ENCODE assay signal across 22 mouse cellular contexts in genomic region chr4:63060358-63060757, GRCm38 (mm10).
DNase-seq lines count a peak whose midpoint lies in the region; ATAC-seq and TF ChIP-seq lines count a peak whose summit lies in the region.
"Had no signal": no experiment of that assay in that cellular context is flagged by ENCODE, and none has a peak within 500 bp of the region (broad histone marks: within the 10 kb centered on the region; RNA-seq: fewer than 3 reads in every experiment).

No protein-coding gene starts in this region.

- no peak overlapping the region for H3K4me3 ChIP-seq in midbrain, embryonic 16.5 days (ENCODE audit: low read depth, low read length)
- H3K4me3 ChIP-seq in left cerebral cortex, adult 2 months: no peak overlapping the region
- H3K4me3 ChIP-seq: embryonic facial prominence, embryonic 10.5 days; heart, embryonic 10.5 days; intestine, embryonic 15.5 days; liver, embryonic 12.5 days had no signal

- H3K27me3 ChIP-seq in midbrain, embryonic 16.5 days (ENCODE audit: control insufficient read depth, insufficient read depth, low read depth, low read length): no peaks in the 10 kb centered on the region
- H3K27me3 ChIP-seq: intestine, embryonic 15.5 days; liver, embryonic 12.5 days; Patski had no signal

- H3K9me3 ChIP-seq in midbrain, embryonic 16.5 days (replicated peaks; ENCODE audit: control insufficient read depth, low read length, poor library complexity, severe bottlenecking): no peaks in the 10 kb centered on the region
- H3K9me3 ChIP-seq: embryonic facial prominence, embryonic 10.5 days; heart, embryonic 10.5 days; intestine, embryonic 15.5 days; liver, embryonic 12.5 days had no signal

- ATAC-seq in midbrain, embryonic 16.5 days: no peak
- ATAC-seq: activated CD4-positive, CD25-positive, alpha-beta regulatory T cell, adult 4 months; forebrain, embryonic 14.5 days; intestine, embryonic 15.5 days; liver, embryonic 12.5 days; Patski had no signal

- H3K4me1 ChIP-seq in midbrain, embryonic 16.5 days (ENCODE audit: control insufficient read depth, insufficient read depth, low read length): peaks cover 25% of the 10 kb centered on the region
- H3K4me1 ChIP-seq: liver, embryonic 12.5 days had no signal

- WGBS in midbrain, embryonic 16.5 days: 63% methylated on average over 6 of the region's 6 CpGs

- no peak overlapping the region for H3K4me2 ChIP-seq in midbrain, embryonic 16.5 days (ENCODE audit: low read length)
- H3K4me2 ChIP-seq: intestine, embryonic 15.5 days; liver, embryonic 12.5 days; lung, embryonic 14.5 days had no signal

- no peak for TF ChIP-seq CTCF in left cerebral cortex, adult 2 months (IDR thresholded peaks at IDR 0.05)

- intact Hi-C loops in left cerebral cortex, adult 2 months (cut with DNase I): no loop called here

- DNase-seq in kidney, adult 9 months: peak; percentile 65
- no peak for DNase-seq in kidney, adult 18-20 months
- peak; percentile 21 for DNase-seq in testis, postnatal 10 days (ENCODE audit: low spot score)
- DNase-seq in testis, postnatal 14 days (ENCODE audit: low spot score): no peak
- DNase-seq in kidney, postnatal 10 days: peak; percentile 13
- DNase-seq in left cerebral cortex, adult 2 months (ENCODE audit: extremely low spot score in 1 of 2, low spot score in 2 of 2): no peak
- DNase-seq in yolk sac, embryonic 10.5 days (ENCODE audit: low spot score): no peak
- DNase-seq: adrenal gland, postnatal 14 days; cerebellum, adult 18-20 months; cerebellum, postnatal 36 days; gastrocnemius, postnatal 36 days; heart, postnatal 14 days; right cerebral cortex, adult 18-20 months had no signal

- 0 out of 2 replicates have a peak overlapping the region, but pooled peaks have one; percentile 11 for H3K27ac ChIP-seq in midbrain, embryonic 16.5 days (ENCODE audit: low read length)
- H3K27ac ChIP-seq in left cerebral cortex, adult 2 months: no peak overlapping the region
- H3K27ac ChIP-seq: embryonic facial prominence, embryonic 10.5 days; heart, embryonic 10.5 days; intestine, embryonic 15.5 days; liver, embryonic 12.5 days had no signal

- no peaks in the 10 kb centered on the region for H3K36me3 ChIP-seq in midbrain, embryonic 16.5 days (ENCODE audit: control insufficient read depth, insufficient read depth, low read length)
- H3K36me3 ChIP-seq: heart, embryonic 10.5 days; intestine, embryonic 15.5 days; liver, embryonic 12.5 days had no signal

- no peak overlapping the region for H3K9ac ChIP-seq in midbrain, embryonic 16.5 days (ENCODE audit: low read depth, low read length)
- H3K9ac ChIP-seq: intestine, embryonic 15.5 days; liver, embryonic 12.5 days; lung, embryonic 14.5 days had no signal

Comparison
In these comparisons a context has a peak if more than half of its experiments do, and no peak if none do; other contexts are left out.
1. DNase-seq: peak in kidney, adult 9 months (single experiment), testis, postnatal 10 days (single experiment) and kidney, postnatal 10 days (single experiment); none in kidney, adult 18-20 months (single experiment), testis, postnatal 14 days (single experiment), left cerebral cortex, adult 2 months (0 of 2) and yolk sac, embryonic 10.5 days (single experiment).